Mouse (Mus musculus): ENCODE results near the gene Slc25a25. TPM values are rescaled to one million over a fixed set of nuclear protein-coding genes. Genes with fewer than 3 reads are reported as not detected.
A peak's percentile ranks its signal among the peaks of the same experiment; 100 is the strongest.

Slc25a25 gene
- polyA plus RNA-seq, 1 experiment from 2014 or later, result 13.0 TPM

DNA sequence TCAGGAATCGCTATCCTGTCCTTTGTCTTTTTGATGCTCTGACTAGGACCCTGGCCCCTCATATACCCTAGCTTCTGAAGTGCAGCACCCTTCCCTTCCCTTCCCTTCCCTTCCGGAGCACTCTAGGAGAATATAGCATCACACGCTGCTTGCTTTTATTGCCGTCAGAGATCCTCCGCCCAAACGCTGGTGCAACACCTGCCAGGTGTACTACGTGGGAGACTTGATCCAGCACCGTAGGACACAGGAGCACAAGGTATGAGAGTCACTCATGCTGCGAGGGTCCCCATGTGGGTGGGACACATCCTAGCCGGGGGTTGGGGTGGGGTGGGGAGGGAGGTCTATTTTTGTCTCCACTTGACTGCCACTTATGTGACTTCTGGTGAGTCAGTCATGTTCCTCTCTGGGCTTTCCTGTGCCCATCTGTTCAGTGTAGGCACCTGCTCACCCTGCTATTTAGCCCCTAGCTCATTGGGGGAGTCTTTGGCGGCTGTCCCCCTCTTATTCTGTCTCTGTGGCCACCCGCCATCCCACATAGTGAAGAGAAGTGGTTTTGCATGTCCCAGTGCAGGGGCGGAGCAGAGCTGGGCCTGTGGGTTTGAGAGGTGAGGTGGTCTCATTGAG, 75.8 kb downstream of the Slc25a25 start:
- 63% methylated on average over 13 of the region's 13 CpGs for WGBS

GRCm38 (mm10) chr2:32374191-32374590, 77.1 kb downstream of the Slc25a25 start:
- no peak for ATAC-seq (ENCODE audit: insufficient number of reproducible peaks, low FRiP score)
- Histone ChIP-seq H3K27ac (ENCODE audit: poor library complexity, severe bottlenecking) (no peak overlapping the region), H3K4me1 (replicated peaks) (peaks cover 18% of the 10 kb centered on the region), H3K36me3 (peaks cover 94% of the 10 kb centered on the region), H3K9me3 (replicated peaks) (no peaks in the 10 kb centered on the region), H3K4me2 (no peak overlapping the region), H3K27me3 (replicated peaks) (no peaks in the 10 kb centered on the region), H3K4me3 (no peak overlapping the region), H3K9ac (no peak overlapping the region)
- WGBS, result 81% methylated on average over 10 of the region's 10 CpGs

More for the DNA sequence above, 75.8 kb downstream of the Slc25a25 start:
- Histone ChIP-seq H3K27me3 (replicated peaks) (no peaks in the 10 kb centered on the region), H3K9me3 (replicated peaks) (no peaks in the 10 kb centered on the region), H3K9ac (no peak overlapping the region), H3K4me1 (replicated peaks) (peaks cover 18% of the 10 kb centered on the region), H3K4me3 (no peak overlapping the region), H3K27ac (ENCODE audit: poor library complexity, severe bottlenecking) (no peak overlapping the region), H3K36me3 (peaks cover 88% of the 10 kb centered on the region), H3K4me2 (peak overlapping the region; percentile 8; the same call in 1 of the 2 replicates)
- no peak for ATAC-seq (ENCODE audit: insufficient number of reproducible peaks, low FRiP score)

- ATAC-seq (ENCODE audit: insufficient number of reproducible peaks, low FRiP score), result no peak
- Histone ChIP-seq H3K27me3 (replicated peaks) (no peaks in the 10 kb centered on the region), H3K36me3 (peaks cover 75% of the 10 kb centered on the region), H3K27ac (ENCODE audit: poor library complexity, severe bottlenecking) (no peak overlapping the region), H3K9ac (no peak overlapping the region), H3K9me3 (replicated peaks) (no peaks in the 10 kb centered on the region), H3K4me2 (no peak overlapping the region), H3K4me1 (replicated peaks) (peaks cover 10% of the 10 kb centered on the region), H3K4me3 (no peak overlapping the region)
- WGBS, result 90% methylated on average over 5 of the region's 5 CpGs
Observed at GRCm38 (mm10) chr2:32367315-32367714, 83.9 kb downstream of the Slc25a25 start.

Other genes starting within 250 kb of the Slc25a25 start
- 16.6 and 18.3 TPM in 2 replicates for gene Pomt1, start 214.9 kb downstream of the Slc25a25 start, polyA plus RNA-seq (2016; fragmentation: Nextera tagmentation; extraction: Ambion mirVana)
- 42.7 and 44.2 TPM in 2 replicates for gene Uck1, start 191.3 kb downstream of the Slc25a25 start, polyA plus RNA-seq (2016; fragmentation: Nextera tagmentation; extraction: Ambion mirVana)
- gene Golga2, start 164.1 kb downstream of the Slc25a25 start, polyA plus RNA-seq (2016; fragmentation: Nextera tagmentation; extraction: Ambion mirVana), result 28.4 and 30.7 TPM in 2 replicates
- 284 and 317 TPM in 2 replicates for gene Swi5, start 163.4 kb downstream of the Slc25a25 start, polyA plus RNA-seq (2016; fragmentation: Nextera tagmentation; extraction: Ambion mirVana)
- gene Ciz1, start 99.1 kb downstream of the Slc25a25 start, polyA plus RNA-seq (2016; fragmentation: Nextera tagmentation; extraction: Ambion mirVana), result 40.5 and 42.2 TPM in 2 replicates
- 6.2 and 7.6 TPM in 2 replicates for gene Dnm1, start 98.1 kb downstream of the Slc25a25 start, polyA plus RNA-seq (2016; fragmentation: Nextera tagmentation; extraction: Ambion mirVana)
- 48.2 and 48.9 TPM in 2 replicates for gene 1110008P14Rik, start 69.5 kb downstream of the Slc25a25 start, polyA plus RNA-seq (2016; fragmentation: Nextera tagmentation; extraction: Ambion mirVana)
- 0.14 and 0.38 TPM in 2 replicates for gene Lcn2, start 63.2 kb downstream of the Slc25a25 start, polyA plus RNA-seq (2016; fragmentation: Nextera tagmentation; extraction: Ambion mirVana)
- 39.9 and 44.9 TPM in 2 replicates for gene Ptges2, start 55.5 kb downstream of the Slc25a25 start, polyA plus RNA-seq (2016; fragmentation: Nextera tagmentation; extraction: Ambion mirVana)
- 4.7 and 5.4 TPM in 2 replicates for gene Naif1, start 988 bp downstream of the Slc25a25 start, polyA plus RNA-seq (2016; fragmentation: Nextera tagmentation; extraction: Ambion mirVana)
- 7.9 and 9.0 TPM in 2 replicates for gene Fam102a, start 83.9 kb upstream of the Slc25a25 start, polyA plus RNA-seq (2016; fragmentation: Nextera tagmentation; extraction: Ambion mirVana)
- 68.0 and 71.5 TPM in 2 replicates for gene Dpm2, start 119.4 kb upstream of the Slc25a25 start, polyA plus RNA-seq (2016; fragmentation: Nextera tagmentation; extraction: Ambion mirVana)
- gene Pip5kl1, start 123.4 kb upstream of the Slc25a25 start, polyA plus RNA-seq (2016; fragmentation: Nextera tagmentation; extraction: Ambion mirVana), result 0.23 and 0.33 TPM in 2 replicates
- 0.18 and 0.24 TPM in 2 replicates for gene 9430097D07Rik, start 124.2 kb upstream of the Slc25a25 start, polyA plus RNA-seq (2016; fragmentation: Nextera tagmentation; extraction: Ambion mirVana)
- gene St6galnac4, start 135.7 kb upstream of the Slc25a25 start, polyA plus RNA-seq (2016; fragmentation: Nextera tagmentation; extraction: Ambion mirVana), result 45.6 and 47.2 TPM in 2 replicates
- gene St6galnac6, start 148.3 kb upstream of the Slc25a25 start, polyA plus RNA-seq (2016; fragmentation: Nextera tagmentation; extraction: Ambion mirVana), result 31.6 and 35.3 TPM in 2 replicates
- 285 and 294 TPM in 2 replicates for gene Ak1, start 170.3 kb upstream of the Slc25a25 start, polyA plus RNA-seq (2016; fragmentation: Nextera tagmentation; extraction: Ambion mirVana)
- 159 and 168 TPM in 2 replicates for gene Eng, start 195.2 kb upstream of the Slc25a25 start, polyA plus RNA-seq (2016; fragmentation: Nextera tagmentation; extraction: Ambion mirVana)

Measured in heart, embryonic 12.5 days (tissue).